Mouse (Mus musculus) lung, embryonic 16.5 days (tissue): ENCODE data around the gene Klc1. TPM values are rescaled to one million over a fixed set of nuclear protein-coding genes. Genes with fewer than 3 reads are reported as not detected.
A peak's percentile ranks its signal among the peaks of the same experiment; 100 is the strongest.

Experiments
- ATAC-seq: fragments of 200-750 bp; cut with Nextera tagmentation; 2 replicates; pipeline ENCODE4 v1.8.0; 2017; ENCODE audit warnings: low read depth, mild to moderate bottlenecking, moderate library complexity
- H3K27ac ChIP-seq: fragments of 300-500 bp; sonication (generic); 2 replicates; pipeline ENCODE4 v1.5.1; 2014; ENCODE audit warnings: mild to moderate bottlenecking, control low read depth, low read length
- H3K27me3 ChIP-seq: fragments of 300-500 bp; sonication (generic); 2 replicates; pipeline ENCODE4 v1.6.1; 2014; ENCODE audit warnings: low read depth, low read length, mixed read lengths; ENCODE audit not compliant: control insufficient read depth, insufficient read depth
- H3K36me3 ChIP-seq: fragments of 300-500 bp; sonication (generic); 2 replicates; pipeline ENCODE4 v1.6.1; 2014; ENCODE audit warnings: low read length; ENCODE audit not compliant: control insufficient read depth, insufficient read depth
- H3K4me1 ChIP-seq: fragments of 300-500 bp; sonication (generic); replicated peaks from 2 replicates; pipeline ENCODE4 v1.6.1; 2014; ENCODE audit warnings: low read length, mixed read lengths; ENCODE audit not compliant: control insufficient read depth, insufficient read depth
- H3K4me2 ChIP-seq: fragments of 300-500 bp; sonication (generic); 2 replicates; pipeline ENCODE4 v1.6.1; 2014; ENCODE audit warnings: low read depth, low read length, control low read depth
- H3K4me3 ChIP-seq: fragments of 300-500 bp; sonication (generic); 2 replicates; pipeline ENCODE4 v1.5.1; 2014; ENCODE audit warnings: mild to moderate bottlenecking, low read length, control low read depth
- H3K9ac ChIP-seq: fragments of 300-500 bp; sonication (generic); 2 replicates; pipeline ENCODE4 v1.6.1; 2014; ENCODE audit warnings: low read length, control low read depth
- H3K9me3 ChIP-seq: fragments of 300-500 bp; sonication (generic); 2 replicates; pipeline ENCODE4 v1.6.1; 2016; ENCODE audit warnings: low read length; ENCODE audit not compliant: control insufficient read depth
- WGBS: fragments of 180-500 bp; shearing (Covaris S2); extraction: QIAGEN DNeasy Blood & Tissue Kit; methylation state at CpG from one replicate; pipeline ENCODE4 v1.1.7; 2014; 5-methylcytosine and 5-hydroxymethylcytosine counted together
- polyA plus RNA-seq: library from polyadenylated mRNA; unstranded; fragments of >200 nt; fragmentation: Nextera tagmentation; extraction: Ambion mirVana; gene quantifications from 2 replicates; pipeline ENCODE4 v1.2.1, GENCODE M21; 2015

Klc1 gene
- polyA plus RNA-seq, 1 experiment from 2014 or later, result 86.9 TPM

DNA sequence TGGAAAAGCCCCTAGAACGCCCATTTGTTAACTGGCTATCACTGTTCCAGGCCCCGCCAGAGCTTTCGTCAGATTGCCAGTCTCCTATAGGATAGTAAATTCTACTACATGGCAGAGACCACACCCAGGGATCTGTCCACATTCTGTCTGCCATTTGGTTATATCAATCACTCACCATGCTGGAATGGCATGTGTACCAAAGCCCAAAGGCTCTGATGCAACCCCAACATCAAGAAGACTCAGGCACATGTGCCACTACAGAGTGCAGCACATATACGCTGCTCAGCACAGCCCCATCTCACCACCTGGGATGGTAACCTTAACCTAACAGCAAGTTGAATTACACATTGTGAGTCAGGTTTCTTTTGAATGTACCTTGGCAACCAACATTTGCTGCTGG is 87.3 kb downstream of the Klc1 start:
- Histone ChIP-seq H3K4me1 (no peaks in the 10 kb centered on the region), H3K4me3 (no peak overlapping the region), H3K9me3 (no peaks in the 10 kb centered on the region), H3K27ac (no peak overlapping the region), H3K9ac (no peak overlapping the region), H3K27me3 (no peaks in the 10 kb centered on the region), H3K36me3 (peaks cover 15% of the 10 kb centered on the region), H3K4me2 (no peak overlapping the region)
- 94% methylated on average over 4 of the region's 4 CpGs for WGBS
- no peak for ATAC-seq

DNA sequence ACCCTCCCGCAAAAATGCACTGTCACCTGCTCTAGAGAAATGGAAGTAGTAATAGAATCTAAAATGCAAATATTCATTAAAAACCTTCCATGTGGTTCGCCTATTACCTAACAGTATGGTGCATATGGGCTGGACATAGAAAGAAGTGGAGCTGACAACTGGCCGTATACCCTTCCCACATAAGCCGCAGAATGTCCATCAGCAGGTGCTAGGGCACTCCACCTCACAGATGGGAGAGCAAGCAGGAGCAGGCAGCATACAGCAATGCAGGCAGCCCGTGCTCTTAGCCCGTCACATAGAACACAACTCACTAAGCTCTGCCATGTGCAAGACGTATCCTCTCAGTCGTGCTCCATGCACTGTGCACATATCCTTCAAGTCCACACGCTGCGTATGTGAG is 88.2 kb downstream of the Klc1 start:
- no peak overlapping the region for H3K9ac ChIP-seq
- H3K4me1 ChIP-seq, result no peaks in the 10 kb centered on the region
- H3K9me3 ChIP-seq, result no peaks in the 10 kb centered on the region
- 77% methylated on average over 10 of the region's 10 CpGs for WGBS
- no peak overlapping the region for H3K4me2 ChIP-seq
- H3K36me3 ChIP-seq, result peaks cover 10% of the 10 kb centered on the region
- no peaks in the 10 kb centered on the region for H3K27me3 ChIP-seq
- H3K4me3 ChIP-seq, result no peak overlapping the region
- no peak for ATAC-seq
- H3K27ac ChIP-seq, result no peak overlapping the region

DNA sequence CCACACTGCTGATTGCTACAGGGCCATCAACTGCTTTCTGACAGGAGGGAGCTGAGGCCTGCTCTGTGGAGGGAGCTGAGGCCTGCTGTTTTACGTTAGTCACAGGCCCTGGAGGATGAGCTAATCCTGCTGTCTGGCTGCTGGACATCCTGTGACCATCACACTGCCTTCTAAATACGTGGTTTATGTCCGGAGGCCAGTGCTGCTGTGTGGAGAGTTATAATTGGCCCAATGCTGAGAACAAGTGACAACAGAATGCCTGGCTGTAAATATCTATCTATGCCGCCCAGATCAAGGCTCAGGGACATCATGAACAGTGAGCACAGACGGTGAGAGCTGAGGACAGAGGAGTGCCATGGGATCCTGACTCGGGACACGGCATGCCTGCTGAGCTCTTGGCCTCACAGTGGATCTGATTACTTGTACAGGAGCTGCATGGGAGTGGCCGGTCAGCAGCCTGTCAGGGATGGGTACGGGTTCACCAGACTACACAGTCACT is 89.7 kb downstream of the Klc1 start:
- H3K9ac ChIP-seq, result no peak overlapping the region

DNA sequence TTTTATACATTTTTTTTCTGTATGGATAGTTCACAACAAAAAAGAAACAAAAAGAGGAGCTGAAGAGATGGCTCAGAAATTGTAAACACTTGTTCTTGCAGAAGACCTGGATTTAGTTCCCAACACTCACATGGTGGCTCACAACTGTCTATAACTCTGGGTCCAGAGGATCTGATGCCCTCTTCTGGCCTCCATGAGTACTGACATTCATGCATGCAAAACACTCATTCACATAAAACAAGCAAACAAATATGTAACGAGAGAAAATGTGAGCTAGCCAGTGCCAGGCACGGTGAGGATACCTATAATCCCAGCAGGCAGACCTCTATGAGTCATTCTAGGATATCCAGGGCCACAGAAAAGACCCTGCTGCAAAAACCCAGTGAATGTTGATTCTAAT is 92.6 kb downstream of the Klc1 start:
- Histone ChIP-seq H3K9ac (no peak overlapping the region), H3K4me1 (no peaks in the 10 kb centered on the region), H3K27me3 (no peaks in the 10 kb centered on the region), H3K4me3 (no peak overlapping the region), H3K9me3 (no peaks in the 10 kb centered on the region), H3K27ac (no peak overlapping the region), H3K4me2 (no peak overlapping the region), H3K36me3 (0 out of 2 replicates have a peak, but pooled peaks cover 6% of the 10 kb centered on the region)
- WGBS, result 65% methylated on average over 2 of the region's 2 CpGs
- no peak for ATAC-seq

More for the DNA sequence above, 89.7 kb downstream of the Klc1 start:
- peak; percentile 41; the same call in 1 of the 2 replicates for ATAC-seq
- H3K4me3 ChIP-seq, result no peak overlapping the region
- no peak overlapping the region for H3K27ac ChIP-seq
- H3K36me3 ChIP-seq, result peaks cover 5% of the 10 kb centered on the region
- 73% methylated on average over 9 of the region's 9 CpGs for WGBS
- H3K9me3 ChIP-seq, result no peaks in the 10 kb centered on the region
- no peak overlapping the region for H3K4me2 ChIP-seq
- no peaks in the 10 kb centered on the region for H3K27me3 ChIP-seq
- no peaks in the 10 kb centered on the region for H3K4me1 ChIP-seq

DNA sequence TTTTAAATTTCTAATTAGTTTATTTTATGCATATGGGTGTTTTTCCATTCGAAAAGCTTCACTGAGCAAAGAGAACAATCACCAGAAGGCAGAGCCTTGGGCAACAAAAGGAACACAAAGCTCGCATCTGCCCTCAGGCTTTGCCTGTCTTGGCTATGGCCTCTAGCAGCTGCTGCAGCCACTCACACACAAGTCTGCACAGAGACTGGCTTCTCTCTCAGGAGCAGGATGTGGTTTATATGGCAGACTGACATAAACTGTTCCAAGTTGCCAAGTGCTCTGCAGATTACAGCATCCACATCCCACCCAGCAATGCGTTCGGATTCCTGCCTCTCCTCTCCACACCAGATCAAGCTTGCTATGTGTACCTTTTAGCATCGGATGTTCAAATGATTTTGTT is 93.1 kb downstream of the Klc1 start:
- peaks cover 6% of the 10 kb centered on the region; the same call in 1 of the 2 replicates for H3K36me3 ChIP-seq
- H3K4me1 ChIP-seq, result no peaks in the 10 kb centered on the region
- ATAC-seq, result no peak
- WGBS, result 78% methylated on average over 5 of the region's 5 CpGs
- no peak overlapping the region for H3K4me3 ChIP-seq
- H3K9me3 ChIP-seq, result no peaks in the 10 kb centered on the region
- H3K9ac ChIP-seq, result no peak overlapping the region
- no peak overlapping the region for H3K27ac ChIP-seq
- H3K4me2 ChIP-seq, result no peak overlapping the region
- H3K27me3 ChIP-seq, result no peaks in the 10 kb centered on the region

DNA sequence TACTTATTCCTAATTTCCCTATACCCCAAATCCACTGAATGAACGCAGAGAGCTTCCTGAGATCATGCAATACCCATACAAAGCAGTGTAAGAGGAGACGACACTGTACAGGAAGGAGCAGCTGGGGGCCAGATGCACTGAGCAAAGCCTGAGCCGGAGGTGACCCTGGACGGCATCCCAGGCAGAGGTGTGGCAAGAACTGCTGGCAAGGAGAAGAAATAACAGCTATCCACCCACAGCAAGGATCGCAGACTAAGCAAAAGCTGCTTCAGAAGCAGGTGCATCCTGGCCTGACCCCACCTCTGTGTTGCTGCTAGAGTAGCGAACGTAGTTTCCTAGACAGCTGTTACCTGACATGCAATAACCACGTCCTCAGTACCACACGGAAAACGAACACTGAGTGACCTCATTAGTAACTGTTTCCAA is 94.4 kb downstream of the Klc1 start:
- 46% methylated on average over 10 of the region's 10 CpGs for WGBS
- Histone ChIP-seq H3K36me3 (peaks cover 13% of the 10 kb centered on the region), H3K4me2 (no peak overlapping the region), H3K9me3 (no peaks in the 10 kb centered on the region), H3K4me3 (no peak overlapping the region), H3K4me1 (no peaks in the 10 kb centered on the region), H3K9ac (no peak overlapping the region), H3K27ac (no peak overlapping the region), H3K27me3 (no peaks in the 10 kb centered on the region)
- peak; percentile 28; the same call in 1 of the 2 replicates for ATAC-seq

DNA sequence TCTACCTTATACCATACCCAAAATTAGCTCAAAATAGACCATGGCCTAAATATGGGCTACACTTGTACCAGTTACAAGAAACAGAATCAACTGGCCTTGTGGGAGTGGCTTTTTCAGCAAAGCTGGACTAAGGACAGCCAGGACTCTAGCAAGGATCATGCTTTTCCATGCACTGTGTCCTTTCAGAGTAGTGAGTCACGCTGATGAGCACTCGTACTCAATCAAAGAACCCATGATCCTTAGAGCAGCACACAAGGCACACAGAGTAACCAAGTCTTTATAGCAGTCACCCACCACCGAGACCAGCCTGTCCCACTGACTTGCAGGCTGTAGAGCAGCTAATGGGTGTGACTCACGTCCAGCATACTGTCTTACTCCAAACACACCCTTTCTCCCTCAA is 94.9 kb downstream of the Klc1 start:
- H3K9me3 ChIP-seq, result no peaks in the 10 kb centered on the region
- WGBS, result 53% methylated on average over 4 of the region's 4 CpGs
- no peak for ATAC-seq

DNA sequence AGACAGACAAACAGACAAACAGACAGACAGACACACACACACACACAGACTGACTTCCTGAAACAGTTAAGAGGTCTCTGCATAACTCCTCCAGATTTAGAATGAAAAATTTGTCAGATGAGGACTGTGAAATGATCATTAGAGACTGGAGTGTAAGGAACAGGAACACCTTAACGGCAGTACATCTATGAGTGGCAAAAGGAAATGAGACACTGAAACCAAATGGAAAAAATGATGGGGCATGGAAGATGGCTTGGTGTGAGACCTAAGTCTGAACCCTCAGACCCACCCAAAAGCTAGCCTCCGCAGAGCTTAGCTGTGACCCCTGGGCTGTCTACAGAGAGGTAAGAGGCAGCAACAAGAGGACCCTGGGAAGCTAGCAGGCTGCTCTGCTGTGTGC is 96.8 kb downstream of the Klc1 start:
- H3K27ac ChIP-seq, result no peak overlapping the region
- no peaks in the 10 kb centered on the region for H3K9me3 ChIP-seq
- H3K27me3 ChIP-seq, result no peaks in the 10 kb centered on the region
- peaks cover 16% of the 10 kb centered on the region for H3K36me3 ChIP-seq
- H3K4me1 ChIP-seq, result no peaks in the 10 kb centered on the region
- no peak overlapping the region for H3K4me2 ChIP-seq
- WGBS, result 90% methylated on average over 2 of the region's 2 CpGs
- no peak for ATAC-seq
- no peak overlapping the region for H3K4me3 ChIP-seq
- H3K9ac ChIP-seq, result no peak overlapping the region

More for the DNA sequence above, 94.9 kb downstream of the Klc1 start:
- H3K36me3 ChIP-seq, result peaks cover 17% of the 10 kb centered on the region
- no peak overlapping the region for H3K4me2 ChIP-seq
- no peak overlapping the region for H3K27ac ChIP-seq
- H3K27me3 ChIP-seq, result no peaks in the 10 kb centered on the region
- no peak overlapping the region for H3K4me3 ChIP-seq
- H3K4me1 ChIP-seq, result no peaks in the 10 kb centered on the region
- H3K9ac ChIP-seq, result no peak overlapping the region
